Mouse (Mus musculus) fat pad, adult 2 months (tissue): Measurements from ENCODE around the gene Pml.

Experiments
- DNase-seq: peaks from one replicate; pipeline ENCODE4 v3.0.0-alpha.2; 2011; ENCODE audit warnings: low read depth, low spot score; ENCODE audit errors: extremely low read depth

Gene Pml

GRCm38 (mm10) chr9:58249592-58250192 lies at the start of gene Pml:
Gene Pml, minus strand, starts transcription at chr9:58249786.
- DNase-seq, result no peak

DNA sequence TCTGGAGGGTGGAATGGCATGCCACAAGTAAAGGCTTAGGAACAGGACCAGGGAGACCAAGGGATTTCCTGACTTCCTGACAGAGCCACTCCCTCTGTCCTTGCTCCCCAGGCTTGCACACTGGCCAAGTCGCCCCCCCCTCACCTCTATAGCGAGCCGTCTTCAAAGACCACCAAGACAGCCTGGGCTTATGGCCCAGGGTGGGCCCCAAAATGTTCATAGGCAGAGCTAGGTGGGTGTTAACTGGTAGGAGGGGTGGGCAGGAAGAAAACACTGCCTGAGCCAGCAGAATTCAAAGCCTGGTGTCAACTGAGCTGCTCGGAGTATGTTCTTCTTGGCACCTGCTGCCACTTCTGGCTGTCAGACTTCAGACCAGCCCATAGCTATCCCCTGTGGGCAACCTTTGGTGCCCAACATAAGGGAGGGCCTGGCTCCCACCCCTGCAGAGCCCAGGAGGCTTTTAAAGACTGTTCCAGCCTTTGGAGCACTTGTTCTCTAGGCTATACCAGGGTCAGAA lies 48.4 kb upstream of the Pml start:
- no peak for DNase-seq

GRCm38 (mm10) chr9:58297065-58297464 lies 47.5 kb upstream of the Pml start:
- no peak for DNase-seq

- no peak for DNase-seq
These were observed 46.3 kb upstream of the Pml start for GRCm38 (mm10) chr9:58295766-58296361.

DNA sequence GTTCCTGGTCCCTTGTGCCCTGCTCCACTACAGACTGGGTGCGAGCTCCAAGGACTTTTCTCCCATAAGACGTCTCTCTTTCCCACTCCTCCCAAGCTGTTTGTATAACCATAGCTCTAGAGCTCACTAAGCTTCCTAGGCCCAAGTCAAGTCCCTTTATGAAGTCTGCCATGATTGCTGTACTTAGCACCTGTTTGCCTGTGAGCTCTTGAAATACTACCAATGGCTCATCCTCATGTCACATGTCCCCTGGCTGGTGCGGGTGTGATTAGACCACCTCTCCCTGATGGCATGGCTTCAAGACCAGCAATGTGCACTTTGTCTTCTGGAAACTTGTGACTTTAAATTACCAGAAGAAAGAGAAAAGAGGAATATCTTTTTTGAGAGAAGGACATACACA lies 45.8 kb upstream of the Pml start:
- DNase-seq, result no peak

DNA sequence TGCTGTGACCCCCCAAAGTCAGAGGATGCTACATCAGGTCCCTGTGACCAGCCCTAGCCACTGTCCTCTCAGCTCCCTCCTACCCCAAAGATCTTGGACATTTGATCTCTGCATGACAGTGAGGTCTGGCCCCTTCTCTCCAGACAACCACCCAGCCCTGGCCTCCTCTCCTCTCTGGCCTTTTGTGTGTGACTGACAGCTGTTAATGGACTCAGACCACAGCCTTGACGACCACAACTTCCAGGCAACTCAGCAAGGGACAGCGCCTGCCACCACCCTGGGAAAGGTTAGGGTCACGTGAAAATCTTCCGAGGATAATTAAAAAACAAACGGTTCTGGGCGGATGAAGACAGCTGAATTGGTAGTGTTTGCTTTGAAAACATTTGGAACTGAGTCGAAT lies 44.9 kb upstream of the Pml start:
- DNase-seq, result no peak

DNA sequence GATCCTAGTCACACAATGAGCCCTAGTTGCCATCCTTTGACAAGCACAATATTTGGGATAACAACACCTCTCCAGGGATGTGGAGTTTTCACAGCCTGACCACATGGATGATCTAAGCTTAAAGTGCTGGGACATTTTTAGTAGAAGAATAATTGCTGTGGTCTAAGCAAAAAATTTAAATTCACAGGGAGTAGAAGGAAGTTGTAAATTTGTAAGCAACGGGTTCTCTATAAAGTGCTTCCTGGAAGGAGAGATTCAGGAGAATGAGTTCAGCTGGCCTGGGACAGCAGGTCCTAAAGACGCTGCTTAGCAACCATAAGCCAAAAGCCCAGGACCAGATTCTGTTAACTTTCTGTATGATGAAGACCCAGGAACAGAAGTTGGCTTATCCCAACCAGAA lies 40.3 kb upstream of the Pml start:
- DNase-seq, result no peak

GRCm38 (mm10) chr9:58289090-58289489 lies 39.5 kb upstream of the Pml start:
- no peak for DNase-seq

- no peak for DNase-seq
These were observed 33.8 kb upstream of the Pml start for GRCm38 (mm10) chr9:58283431-58283830.

GRCm38 (mm10) chr9:58281597-58281996 lies 32.0 kb upstream of the Pml start:
- DNase-seq, result no peak

GRCm38 (mm10) chr9:58280259-58281109 lies 30.9 kb upstream of the Pml start:
- DNase-seq, result peak; percentile 47

GRCm38 (mm10) chr9:58279780-58280179 lies 30.2 kb upstream of the Pml start:
- no peak for DNase-seq

DNA sequence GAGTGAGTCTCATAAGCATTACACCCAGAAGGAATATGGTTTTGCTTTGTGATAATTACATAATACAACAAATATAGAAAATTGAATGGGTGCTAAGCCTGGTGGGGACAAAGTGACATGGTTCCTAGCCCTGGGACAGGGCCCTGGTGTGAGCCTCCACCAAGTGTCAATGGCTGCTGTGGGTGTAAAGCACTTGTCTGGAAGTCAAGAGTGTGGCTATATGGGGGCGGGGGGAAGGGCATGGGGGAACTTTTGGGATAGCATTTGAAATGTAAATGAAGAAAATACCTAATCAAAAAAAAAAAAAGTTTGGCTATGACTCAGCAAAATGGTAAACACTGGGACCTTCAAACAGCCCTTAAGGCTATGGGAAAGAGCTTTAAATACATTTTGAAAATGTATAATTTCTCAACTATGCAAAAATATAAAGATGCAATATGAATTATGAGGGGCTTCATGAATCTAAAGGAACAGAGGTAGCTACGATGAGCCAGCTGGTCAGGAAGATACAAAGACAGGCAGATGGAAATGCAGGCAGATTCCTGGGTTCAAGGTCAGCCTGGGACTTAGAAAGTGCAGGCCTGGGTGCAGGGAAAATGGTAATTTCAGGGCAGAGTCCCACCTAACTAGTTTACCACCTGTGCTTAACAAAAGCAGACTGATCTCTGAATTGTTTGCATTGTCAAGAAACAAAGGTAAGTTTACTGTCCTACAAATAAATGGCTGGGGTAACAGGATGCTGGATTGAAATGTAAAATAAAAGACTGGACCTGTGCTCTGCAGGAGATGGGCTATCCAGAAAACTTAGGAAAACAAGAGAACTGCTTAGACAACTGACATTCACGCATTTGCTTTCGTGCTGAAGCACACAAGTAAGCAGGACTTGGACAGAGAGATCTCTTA lies 29.5 kb upstream of the Pml start:
- no peak for DNase-seq

DNA sequence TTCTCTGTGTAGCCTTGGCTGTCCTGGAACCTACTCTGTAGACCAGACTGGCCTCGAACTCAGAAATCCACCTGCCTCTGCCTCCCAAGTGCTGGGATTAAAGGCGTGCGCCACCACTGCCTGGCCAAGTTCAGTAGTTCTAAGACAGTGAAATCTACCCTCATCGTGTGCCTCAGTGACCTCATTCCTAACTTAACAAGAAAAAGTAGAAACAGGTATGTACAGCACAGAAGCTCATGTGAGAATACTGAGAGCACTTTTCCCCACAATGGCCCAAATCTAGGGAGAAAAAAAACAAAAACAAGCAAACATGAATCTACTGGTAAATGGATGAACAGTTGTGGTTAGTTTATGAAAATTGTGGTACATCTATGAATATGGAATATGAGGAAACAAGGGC lies 28.7 kb upstream of the Pml start:
- no peak for DNase-seq

GRCm38 (mm10) chr9:58276346-58276745 lies 26.8 kb upstream of the Pml start:
- no peak for DNase-seq

DNA sequence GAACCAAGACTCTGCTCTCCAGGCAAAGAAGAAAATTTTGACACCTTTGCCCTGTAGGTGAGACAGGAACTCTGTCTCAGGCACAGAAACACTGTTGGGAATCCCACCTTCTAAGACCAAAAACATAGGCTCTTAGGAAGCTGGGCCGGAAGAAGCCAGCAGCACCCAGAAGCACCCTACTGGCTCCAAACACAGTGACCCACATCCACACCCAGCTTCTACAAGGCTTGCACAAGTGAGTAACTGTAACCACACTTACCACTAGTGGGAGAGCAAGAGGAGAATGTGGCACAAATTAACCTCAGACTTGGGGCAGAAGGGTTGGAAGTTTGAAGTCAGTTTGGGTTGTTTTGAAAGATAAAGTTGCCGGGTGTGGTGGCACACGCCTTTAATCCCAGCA lies 26.2 kb upstream of the Pml start:
- DNase-seq, result no peak

- peak; percentile 56 for DNase-seq
These were observed 25.7 kb upstream of the Pml start for GRCm38 (mm10) chr9:58275115-58275774.

DNA sequence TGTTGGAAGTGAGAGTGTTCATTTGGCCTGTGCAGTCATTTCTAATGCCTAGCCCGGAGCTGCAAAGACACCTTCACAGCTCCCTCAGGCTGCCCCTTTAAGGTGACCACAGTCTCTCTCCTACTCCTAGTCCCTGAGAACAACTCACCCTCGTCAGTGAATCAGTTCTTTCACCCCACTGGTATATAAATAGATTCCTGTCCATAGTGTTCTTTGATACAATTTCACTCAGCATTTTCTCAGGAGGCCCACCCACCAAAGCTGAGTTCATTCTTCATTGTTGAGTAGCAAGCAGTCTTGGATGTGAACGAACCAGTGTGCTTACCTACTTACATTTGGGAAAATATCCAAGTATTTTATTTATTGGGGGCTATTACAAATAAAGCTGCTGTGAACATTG lies 25.0 kb upstream of the Pml start:
- no peak for DNase-seq

DNA sequence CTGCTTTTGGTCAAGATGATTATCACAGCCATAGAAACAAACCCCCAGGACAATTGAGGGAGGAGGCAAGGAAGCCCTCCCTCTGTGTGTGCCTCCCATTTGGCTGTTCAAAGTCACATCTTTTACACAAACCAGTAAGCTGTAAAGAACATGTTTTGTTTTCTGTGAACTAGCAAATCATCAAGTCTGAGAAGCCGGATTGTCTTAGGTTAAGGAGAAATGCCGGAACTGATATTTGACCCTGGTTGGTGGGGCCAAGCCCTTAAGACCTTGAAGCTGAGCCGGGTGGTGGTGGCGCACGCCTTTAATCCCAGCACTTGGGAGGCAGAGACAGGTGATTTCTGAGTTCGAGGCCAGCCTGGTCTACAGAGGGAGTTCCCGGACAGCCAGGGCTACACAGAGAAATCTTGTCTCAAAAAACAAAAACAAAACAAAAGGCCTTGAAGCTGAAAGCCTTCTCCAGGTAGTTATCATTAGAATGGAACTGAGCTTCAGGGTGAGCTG lies 24.6 kb upstream of the Pml start:
- no peak for DNase-seq

GRCm38 (mm10) chr9:58272855-58273254 lies 23.3 kb upstream of the Pml start:
- DNase-seq, result no peak
